Mouse (Mus musculus): ENCODE results near the gene E130308A19Rik.
"Not testable (repeated sequence)": the region's sequence is repeated elsewhere in the genome, so short reads cannot be mapped to it uniquely, and the experiment has no call there.

GRCm38 (mm10) chr4:59793626-59794025, 167.6 kb downstream of the E130308A19Rik start:
- TF ChIP-seq MEF2A (IDR thresholded peaks at IDR 0.05; ENCODE audit: borderline replicate concordance, low read depth, low read length); CHD1 (IDR thresholded peaks at IDR 0.05; ENCODE audit: low read depth, low read length); MAX (IDR thresholded peaks at IDR 0.05; ENCODE audit: low read length); EP300 (IDR thresholded peaks at IDR 0.05; ENCODE audit: low read length); ZMIZ1 (IDR thresholded peaks at IDR 0.05; ENCODE audit: low read depth, low read length); ZC3H11A (IDR thresholded peaks at IDR 0.05; ENCODE audit: low read depth, low read length); POLR2A (IDR thresholded peaks at IDR 0.05; ENCODE audit: low read depth, low read length); HCFC1 (IDR thresholded peaks at IDR 0.05; ENCODE audit: low read depth, low read length); ZKSCAN1 (IDR thresholded peaks at IDR 0.05; ENCODE audit: borderline replicate concordance, low read depth, low read length); USF1 (IDR thresholded peaks at IDR 0.05; ENCODE audit: low read depth, low read length); MYC (IDR thresholded peaks at IDR 0.05; ENCODE audit: low read depth, low read length): not testable (repeated sequence)
- peak in 1 of 2 experiments; percentile 52; a peak in 3 of 4 replicates for TF ChIP-seq CTCF (conservative IDR thresholded peaks at IDR 0.05 in 1 of 2, IDR thresholded peaks at IDR 0.05 in 1 of 2; ENCODE audit: low read depth in 2 of 2, low read length in 2 of 2)
- TF ChIP-seq RAD21 (IDR thresholded peaks at IDR 0.05; ENCODE audit: low read depth, low read length): peak; percentile 27

Data from CH12.LX (cell line).